Mouse (Mus musculus): Measurements from ENCODE around the gene Gm5105. TPM values are rescaled to one million over a fixed set of nuclear protein-coding genes. Genes with fewer than 3 reads are reported as not detected.

Gm5105 gene
- polyA plus RNA-seq, 1 experiment = 0.10 TPM

DNA sequence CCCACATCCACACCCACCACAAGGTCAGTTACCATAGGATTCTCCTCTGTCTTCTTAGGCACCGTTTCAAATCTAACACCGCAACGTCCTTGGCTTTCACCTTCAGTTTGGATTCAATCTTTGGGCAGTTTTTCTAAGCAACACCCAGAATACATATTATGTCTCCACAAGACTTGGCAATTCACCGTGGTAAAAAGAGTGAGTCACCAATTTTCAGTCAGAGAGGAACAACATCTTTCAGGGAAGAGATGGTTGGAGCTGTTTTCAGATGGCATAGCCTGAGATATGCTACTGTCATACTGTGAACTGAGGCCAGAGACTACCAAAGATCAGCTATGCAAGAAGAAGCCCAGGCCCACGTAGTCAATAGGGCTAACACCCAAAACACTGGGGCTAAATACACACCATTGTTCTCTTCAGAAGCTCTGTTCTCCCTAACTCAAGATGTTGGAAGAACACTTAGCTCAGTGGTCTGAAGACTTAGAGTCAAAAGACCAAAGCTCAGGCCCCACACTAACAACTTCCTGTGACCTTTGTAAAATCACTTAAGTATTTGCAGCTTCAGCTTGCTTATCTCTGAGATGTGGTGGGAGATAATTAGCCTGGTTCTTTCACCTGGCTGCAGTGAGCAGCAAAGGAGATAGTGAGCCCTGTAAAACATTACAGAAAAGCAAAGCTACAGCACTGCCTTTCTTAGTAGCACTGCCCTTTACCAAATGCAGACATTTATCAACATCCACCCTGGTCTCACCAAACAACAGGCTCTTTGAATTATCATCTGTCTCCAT, 39.4 kb downstream of the Gm5105 start:
- DNase-seq (ENCODE audit: low spot score) = no peak

DNA sequence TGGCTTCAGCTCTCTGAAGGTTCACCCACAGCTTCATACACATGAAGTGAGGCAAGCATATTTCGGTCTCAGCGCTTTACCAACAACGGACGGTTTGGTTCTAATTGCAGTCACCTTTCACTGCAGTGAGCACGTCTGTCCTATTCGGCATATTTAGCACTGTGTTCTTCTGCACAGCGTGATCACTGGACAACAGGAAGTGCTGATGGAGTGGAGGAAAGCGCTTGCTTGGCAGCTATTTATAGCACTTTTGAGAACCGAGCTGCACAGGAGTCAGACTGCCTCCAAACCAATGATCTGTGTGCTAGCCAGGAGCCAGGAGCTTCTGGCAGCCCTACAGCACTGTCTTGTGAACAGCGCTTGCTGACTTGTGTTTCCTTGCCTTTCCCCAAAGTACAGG, 40.9 kb downstream of the Gm5105 start:
- DNase-seq (ENCODE audit: low spot score) = no peak

DNA sequence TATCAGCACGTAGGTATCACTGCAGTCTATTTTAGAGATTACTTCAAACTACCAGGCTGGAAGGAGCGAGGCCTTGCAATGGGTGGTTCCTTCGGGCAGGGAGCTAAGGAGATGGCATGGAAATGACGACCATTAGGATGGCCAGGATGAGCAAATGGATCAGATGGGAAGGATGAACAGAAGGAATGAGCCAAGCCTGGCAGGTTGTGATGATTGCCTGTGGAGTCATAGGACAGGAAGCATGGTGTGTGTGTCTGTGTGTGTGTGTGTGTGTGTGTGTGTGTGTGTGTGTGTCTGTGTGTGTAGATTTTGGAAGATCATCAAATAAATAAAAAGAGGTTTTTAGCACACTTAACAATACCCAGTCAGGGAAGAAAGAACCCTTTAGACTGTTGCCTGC, 44.5 kb downstream of the Gm5105 start:
- DNase-seq (ENCODE audit: low spot score) = no peak

DNA sequence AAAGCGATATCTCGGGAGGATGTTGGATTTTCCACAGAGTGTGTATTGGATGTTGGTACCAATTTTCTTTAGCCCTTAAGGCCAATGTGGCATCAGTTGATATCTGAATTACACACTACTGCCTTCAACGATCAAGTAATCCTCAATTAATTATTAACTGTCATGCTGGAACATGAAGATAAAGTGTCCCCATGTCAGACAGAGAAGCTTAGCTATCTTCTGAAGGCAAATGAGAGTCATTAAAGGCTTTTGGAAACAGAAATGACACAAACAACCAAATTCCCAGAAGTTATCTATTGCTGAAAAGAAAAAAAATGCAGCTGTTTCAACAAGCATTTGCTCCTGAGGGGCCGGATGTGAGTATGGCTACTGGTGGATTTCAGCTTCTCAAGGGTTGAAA, 45.2 kb downstream of the Gm5105 start:
- DNase-seq (ENCODE audit: low spot score) = no peak

DNA sequence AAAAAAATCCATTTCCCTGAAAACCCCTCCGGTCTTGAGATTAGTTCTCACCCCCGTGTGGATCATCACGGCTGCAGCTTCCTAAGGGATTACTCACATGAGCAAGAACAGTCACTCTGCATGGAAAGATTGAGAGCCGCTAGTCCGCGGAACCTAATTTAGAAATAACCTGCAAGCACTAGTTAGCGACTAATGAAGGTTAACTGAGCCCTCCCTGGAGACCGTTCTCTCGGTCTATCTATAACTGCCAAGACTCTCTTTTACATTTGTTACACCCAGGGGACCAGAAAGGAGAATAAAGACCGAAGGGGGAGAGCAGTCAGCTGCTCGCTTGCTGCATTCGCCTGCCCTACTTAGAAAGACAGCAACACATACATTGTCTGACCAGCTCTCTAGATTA, 50.4 kb downstream of the Gm5105 start:
- no peak for DNase-seq (ENCODE audit: low spot score)

DNA sequence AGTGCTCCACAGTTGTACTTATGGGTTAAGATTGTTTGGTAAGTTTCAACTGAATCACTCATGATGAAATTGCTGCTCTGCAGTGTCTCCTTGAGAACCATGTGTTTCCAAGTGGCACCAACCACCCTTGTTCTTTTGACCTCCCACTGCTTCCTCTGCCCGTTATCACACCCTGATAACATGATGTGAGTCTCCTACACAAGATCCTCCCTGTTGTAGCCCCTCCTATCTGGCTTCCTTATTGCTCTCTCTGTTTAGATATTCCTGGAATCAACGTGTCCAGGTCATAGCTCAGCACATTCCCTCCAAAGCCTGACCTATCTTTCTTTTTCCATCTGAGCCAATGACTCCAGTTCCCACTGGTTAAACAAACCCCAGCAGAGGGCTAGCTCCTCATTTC, 52.5 kb downstream of the Gm5105 start:
- no peak for DNase-seq (ENCODE audit: low spot score)

DNA sequence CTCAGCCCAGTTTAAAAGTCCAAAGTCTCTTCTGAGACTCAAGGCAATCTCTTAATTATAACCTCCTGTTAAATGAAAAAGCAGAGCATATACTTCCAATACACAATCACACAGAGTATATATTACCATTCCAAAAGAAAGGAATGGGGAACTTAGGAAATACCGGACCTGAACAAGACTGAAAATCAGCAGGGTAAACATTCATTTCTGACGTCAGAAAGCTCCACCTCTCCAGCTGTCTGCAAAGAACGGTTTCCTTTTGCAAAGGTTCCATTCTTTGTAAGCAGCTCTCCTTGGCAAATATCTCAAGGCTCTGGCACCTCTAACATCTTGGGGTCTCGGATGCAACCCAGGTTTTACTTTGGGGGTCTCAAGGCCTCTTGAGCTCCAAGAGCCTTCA, 54.8 kb downstream of the Gm5105 start:
- no peak for DNase-seq (ENCODE audit: low spot score)

DNA sequence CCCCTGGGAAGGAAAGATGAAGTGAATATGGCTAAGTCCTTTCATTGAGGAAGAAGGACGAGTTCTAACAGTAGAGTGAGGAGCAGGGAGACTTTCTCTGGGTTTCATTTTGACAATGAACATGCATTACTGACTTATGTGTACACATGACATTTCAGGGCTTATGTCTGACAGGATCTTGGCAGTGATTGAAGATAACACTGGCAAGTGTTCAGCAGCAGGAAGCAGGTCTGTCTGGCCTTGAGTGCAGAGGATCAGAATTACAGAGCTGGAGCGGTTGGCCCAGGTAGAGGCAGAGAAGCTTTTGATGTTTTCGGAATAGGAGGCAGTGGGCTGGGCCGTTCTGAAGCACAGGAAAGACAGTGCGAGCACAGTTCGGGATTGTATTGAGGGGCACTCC, 59.0 kb downstream of the Gm5105 start:
- DNase-seq (ENCODE audit: low spot score) = no peak

DNA sequence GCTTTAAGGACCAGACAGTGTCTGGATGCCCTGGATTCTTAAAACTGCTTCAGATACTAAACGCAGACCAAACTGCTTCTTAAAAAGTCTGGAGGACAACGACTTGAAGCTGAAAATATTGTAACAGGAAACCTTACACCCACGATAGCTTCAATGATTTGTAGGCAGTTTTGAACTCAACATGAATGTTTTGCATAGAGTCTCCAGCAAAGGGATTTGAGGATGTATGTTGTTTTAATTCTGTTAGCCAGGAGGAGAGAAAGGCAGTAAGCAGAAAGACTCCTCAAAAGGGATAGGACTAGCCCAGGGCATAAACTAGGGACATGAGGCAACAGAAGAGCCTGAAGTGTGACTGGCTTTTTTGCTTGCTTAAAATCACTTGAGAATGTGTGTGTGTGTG, 60.3 kb downstream of the Gm5105 start:
- DNase-seq (ENCODE audit: low spot score) = no peak

DNA sequence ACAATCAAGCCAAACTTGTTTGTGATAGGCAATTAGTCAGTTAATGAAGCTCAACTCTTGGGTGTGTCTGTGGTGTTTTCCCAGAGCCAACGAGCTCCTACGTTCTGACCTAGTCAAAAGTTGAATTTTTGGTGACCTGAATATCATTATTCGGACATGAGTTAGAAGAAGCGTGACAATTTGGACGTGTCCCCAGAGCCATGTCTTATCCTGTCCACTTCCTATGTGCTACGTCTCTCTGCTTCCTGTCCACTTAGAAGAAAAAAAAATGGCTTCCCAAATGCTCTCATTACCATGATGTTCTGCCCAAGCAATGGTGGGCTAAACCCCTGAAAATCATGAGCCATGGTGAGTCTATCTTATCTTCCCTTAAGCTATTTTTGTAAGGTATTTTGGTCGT, 63.9 kb downstream of the Gm5105 start:
- DNase-seq (ENCODE audit: low spot score) = no peak

DNA sequence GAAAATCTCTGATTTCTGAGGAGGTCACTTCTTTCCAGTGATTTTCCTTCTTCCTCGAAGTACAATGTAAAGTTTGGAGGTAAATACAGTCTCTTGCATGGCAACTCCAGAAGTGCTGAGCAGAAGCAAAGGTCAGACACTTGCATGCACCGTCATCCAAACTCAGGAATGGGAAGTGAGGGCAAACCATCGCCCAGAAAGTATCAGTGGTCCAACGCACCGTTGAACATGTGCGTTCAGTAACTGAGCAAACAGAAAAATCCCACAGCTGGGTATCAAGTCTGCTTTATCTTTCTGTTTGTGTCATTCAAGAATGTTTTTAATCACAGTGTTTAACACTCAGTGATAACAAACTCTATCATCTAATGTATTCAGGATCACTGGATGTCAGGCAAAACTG, 64.6 kb downstream of the Gm5105 start:
- no peak for DNase-seq (ENCODE audit: low spot score)

DNA sequence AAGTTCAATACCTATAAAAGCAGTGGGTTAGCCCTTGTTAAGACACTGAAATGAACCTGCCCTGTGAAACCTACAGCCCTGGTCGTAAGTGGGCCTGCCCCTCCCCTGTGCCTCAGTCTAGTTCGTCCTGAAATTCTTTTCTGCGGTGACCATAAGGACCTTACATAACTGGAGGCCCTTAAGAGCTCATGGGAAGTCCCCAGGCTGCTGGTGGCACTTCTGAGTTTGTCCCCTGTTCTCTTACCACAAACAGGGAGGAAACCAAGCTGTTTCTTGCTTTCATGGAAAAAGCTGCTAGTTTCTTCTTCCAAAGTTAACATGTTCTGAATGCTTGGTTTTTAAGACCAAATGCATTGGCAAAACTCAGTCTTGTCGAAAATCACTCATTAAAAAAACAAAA, 65.3 kb downstream of the Gm5105 start:
- DNase-seq (ENCODE audit: low spot score) = no peak

DNA sequence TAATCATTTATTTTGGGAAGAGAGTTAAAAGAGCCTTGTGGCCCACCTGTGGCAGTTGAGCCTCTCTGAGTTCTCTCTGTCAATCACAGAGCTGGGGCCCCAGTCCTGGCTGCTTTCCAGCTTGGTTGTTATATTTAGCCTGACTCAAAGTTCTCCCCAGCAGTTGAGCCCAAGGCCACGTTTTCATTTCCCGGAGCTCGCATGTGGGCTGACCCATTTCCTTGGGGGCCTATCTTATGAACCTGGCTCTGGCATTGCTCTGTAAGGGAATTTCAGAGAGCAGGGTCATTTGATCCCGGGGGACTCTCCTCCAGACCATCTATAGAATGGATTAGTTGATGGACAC, 66.5 kb downstream of the Gm5105 start:
- DNase-seq (ENCODE audit: low spot score) = no peak

DNA sequence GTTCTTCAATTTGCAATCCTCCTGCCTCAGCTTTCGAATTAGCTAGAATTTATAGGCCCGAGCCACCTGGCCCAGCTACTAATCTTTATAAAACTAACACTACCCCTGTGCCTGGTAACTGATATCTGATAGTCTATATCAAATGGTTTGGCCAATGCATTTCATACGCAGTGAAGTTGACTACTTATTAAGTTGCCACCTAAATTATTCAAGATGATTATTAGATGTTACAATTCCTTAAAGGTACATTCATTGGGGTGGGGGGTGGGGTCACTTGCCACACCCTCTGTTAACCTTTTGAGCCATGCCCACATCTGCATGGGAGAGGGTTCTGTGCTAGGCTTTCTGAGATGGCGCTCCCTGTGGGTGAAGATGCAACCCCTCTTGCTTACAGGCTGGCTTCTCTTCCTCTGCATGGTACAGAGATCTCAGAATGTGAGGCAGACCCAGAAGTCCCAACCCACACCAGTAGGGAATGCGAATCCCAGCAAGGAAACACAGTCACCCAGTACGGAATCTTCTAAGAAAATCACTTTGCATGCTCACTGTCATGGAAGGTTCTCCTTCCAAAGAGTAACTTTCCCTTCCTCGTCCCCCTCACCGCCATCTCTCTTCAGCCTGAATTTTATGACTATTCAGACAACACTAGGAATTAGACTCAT, 67.0 kb downstream of the Gm5105 start:
- DNase-seq (ENCODE audit: low spot score) = no peak

DNA sequence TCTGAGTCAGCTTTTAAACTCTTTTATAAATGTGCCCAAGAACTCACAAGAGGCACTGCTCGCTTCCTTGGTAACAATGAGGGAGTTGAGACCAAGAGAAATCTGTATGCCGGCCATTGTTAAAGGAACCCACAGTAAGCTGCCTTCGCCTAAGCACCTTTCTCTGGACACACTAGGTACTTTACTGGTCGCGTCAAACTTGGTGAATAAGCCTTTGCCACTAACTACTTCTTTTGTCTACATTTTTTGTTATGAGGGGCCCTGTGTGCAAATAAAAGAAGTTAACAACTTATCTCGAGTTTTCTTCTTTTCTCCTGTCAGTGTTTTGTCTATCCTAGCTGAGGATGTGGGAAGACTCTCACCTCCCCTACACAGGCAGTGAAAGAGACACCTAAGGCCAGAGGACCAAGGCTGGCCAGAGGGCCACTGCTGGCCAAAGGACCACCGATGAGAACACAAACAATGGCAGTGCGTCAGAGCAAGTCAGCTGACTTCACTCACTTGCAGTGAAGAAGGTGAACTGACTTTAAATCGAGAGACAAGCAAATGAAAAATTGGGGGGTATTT, 67.9 kb downstream of the Gm5105 start:
- DNase-seq (ENCODE audit: low spot score) = no peak

Other genes starting within 250 kb of the Gm5105 start
- gene H2afz, start 202.9 kb downstream of the Gm5105 start, polyA plus RNA-seq (2012; rRNA removed) = 505 and 565 TPM in 2 replicates
- gene Dnajb14, start 199.7 kb downstream of the Gm5105 start, polyA plus RNA-seq (2012; rRNA removed) = 7.9 and 8.8 TPM in 2 replicates
- gene Lamtor3, start 148.9 kb downstream of the Gm5105 start, polyA plus RNA-seq (2012; rRNA removed) = 81.4 and 102 TPM in 2 replicates
- 16.0 and 16.5 TPM in 2 replicates for gene Dapp1, start 85.8 kb downstream of the Gm5105 start, polyA plus RNA-seq (2012; rRNA removed)
- gene 1110002E22Rik, start 2.3 kb downstream of the Gm5105 start, polyA plus RNA-seq (2012; rRNA removed) = 0.03 and 0.10 TPM in 2 replicates
- gene Trmt10a, start 76.1 kb upstream of the Gm5105 start, polyA plus RNA-seq (2012; rRNA removed) = 5.3 and 7.5 TPM in 2 replicates
- 4.8 and 5.0 TPM in 2 replicates for gene Mttp, start 77.6 kb upstream of the Gm5105 start, polyA plus RNA-seq (2012; rRNA removed)
- gene 4930579F01Rik, start 126.4 kb upstream of the Gm5105 start, polyA plus RNA-seq (2012; rRNA removed) = 0.03 TPM in 1 of 2 replicates, not detected in the other
- 19.4 and 28.9 TPM in 2 replicates for gene Adh7, start 150.4 kb upstream of the Gm5105 start, polyA plus RNA-seq (2012; rRNA removed)
- 754 and 825 TPM in 2 replicates for gene Adh1, start 193.6 kb upstream of the Gm5105 start, polyA plus RNA-seq (2012; rRNA removed)
- 0.32 and 0.54 TPM in 2 replicates for gene Adh6a, start 245.9 kb upstream of the Gm5105 start, polyA plus RNA-seq (2012; rRNA removed)